Mouse (Mus musculus): ENCODE data around the gene Gm44503.

- no peak for TF ChIP-seq CTCF (IDR thresholded peaks at IDR 0.05; ENCODE audit: extremely low read depth, insufficient read depth, insufficient read length, insufficient replicate concordance)
- TF ChIP-seq POLR2A (IDR thresholded peaks at IDR 0.05; ENCODE audit: low read depth, low read length), result no peak
These were observed 29.1 kb downstream of the Gm44503 start for GRCm38 (mm10) chr9:72987703-72988102.

All from spleen, adult 2 months (tissue).